Mouse (Mus musculus) limb, embryonic 12.5 days (tissue): ENCODE data around the gene Stk17b. TPM values are rescaled to one million over a fixed set of nuclear protein-coding genes. Genes with fewer than 3 reads are reported as not detected.
"Not testable (repeated sequence)": the region's sequence is repeated elsewhere in the genome, so short reads cannot be mapped to it uniquely, and the experiment has no call there.

Experiments
- ATAC-seq: fragments of 200-750 bp; cut with Nextera tagmentation; 2 replicates; pipeline ENCODE4 v1.8.0; 2017; ENCODE audit warnings: low read depth, moderate TSS enrichment; ENCODE audit not compliant: insufficient number of reproducible peaks, insufficient read depth, low FRiP score, low TSS enrichment
- H3K27ac ChIP-seq: fragments of 300-500 bp; sonication (generic); 2 replicates; pipeline ENCODE4 v1.5.1; 2016; ENCODE audit warnings: mild to moderate bottlenecking, moderate library complexity
- H3K27me3 ChIP-seq: fragments of 300-500 bp; sonication (generic); 2 replicates; pipeline ENCODE4 v1.6.1; 2016; ENCODE audit warnings: mild to moderate bottlenecking, moderate library complexity
- H3K36me3 ChIP-seq: fragments of 300-500 bp; sonication (generic); 2 replicates; pipeline ENCODE4 v1.6.1; 2016; ENCODE audit warnings: mild to moderate bottlenecking, moderate library complexity
- H3K4me1 ChIP-seq: fragments of 300-500 bp; sonication (generic); replicated peaks from 2 replicates; pipeline ENCODE4 v1.6.1; 2016
- H3K4me2 ChIP-seq: fragments of 300-500 bp; sonication (generic); 2 replicates; pipeline ENCODE4 v1.6.1; 2016; ENCODE audit warnings: mild to moderate bottlenecking, moderate library complexity
- H3K4me3 ChIP-seq: fragments of 300-500 bp; sonication (generic); replicated peaks from 2 replicates; pipeline ENCODE4 v1.5.1; 2016; ENCODE audit warnings: mild to moderate bottlenecking
- H3K9ac ChIP-seq: fragments of 300-500 bp; sonication (generic); replicated peaks from 2 replicates; pipeline ENCODE4 v1.6.1; 2016; ENCODE audit warnings: mild to moderate bottlenecking, moderate library complexity
- H3K9me3 ChIP-seq: fragments of 300-500 bp; sonication (generic); 2 replicates; pipeline ENCODE4 v1.6.1; 2016; ENCODE audit warnings: mild to moderate bottlenecking, moderate library complexity
- WGBS: fragments of 180-500 bp; shearing (Covaris S2); methylation state at CpG from one replicate; pipeline ENCODE4 v1.1.7; 2016; 5-methylcytosine and 5-hydroxymethylcytosine counted together
- polyA plus RNA-seq: library from polyadenylated mRNA; unstranded; fragments of >200 nt; fragmentation: Nextera tagmentation; extraction: Ambion mirVana; gene quantifications from 2 replicates; pipeline ENCODE4 v1.2.1, GENCODE M21; 2016

Gene Stk17b
- polyA plus RNA-seq, 1 experiment from 2014 or later, result 11.3 TPM

DNA sequence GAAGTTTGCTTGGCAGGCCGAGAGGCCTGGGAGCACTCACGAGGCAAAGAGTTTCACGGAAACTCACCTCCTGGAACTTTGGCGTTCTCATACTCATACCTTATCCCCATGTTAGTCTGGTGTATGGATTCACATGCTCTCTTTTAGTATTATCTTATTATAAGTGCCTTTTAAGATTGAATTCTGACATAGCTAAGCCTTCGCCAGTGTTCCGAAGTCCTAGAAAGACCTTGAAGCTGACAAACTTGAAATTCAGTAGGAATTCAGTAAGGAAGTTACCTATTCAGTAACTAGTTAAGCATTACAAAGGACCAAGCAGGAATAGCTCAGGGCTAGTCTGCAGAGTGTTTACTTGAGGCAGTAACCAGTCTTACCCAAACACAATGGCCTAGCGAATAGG, 34.3 kb downstream of the Stk17b start:
- H3K4me3 ChIP-seq, H3K4me1 ChIP-seq, H3K9ac ChIP-seq, ATAC-seq, H3K9me3 ChIP-seq, H3K27me3 ChIP-seq, H3K4me2 ChIP-seq, H3K36me3 ChIP-seq, H3K27ac ChIP-seq: not testable (repeated sequence)
- 85% methylated on average over 7 of the region's 7 CpGs for WGBS

DNA sequence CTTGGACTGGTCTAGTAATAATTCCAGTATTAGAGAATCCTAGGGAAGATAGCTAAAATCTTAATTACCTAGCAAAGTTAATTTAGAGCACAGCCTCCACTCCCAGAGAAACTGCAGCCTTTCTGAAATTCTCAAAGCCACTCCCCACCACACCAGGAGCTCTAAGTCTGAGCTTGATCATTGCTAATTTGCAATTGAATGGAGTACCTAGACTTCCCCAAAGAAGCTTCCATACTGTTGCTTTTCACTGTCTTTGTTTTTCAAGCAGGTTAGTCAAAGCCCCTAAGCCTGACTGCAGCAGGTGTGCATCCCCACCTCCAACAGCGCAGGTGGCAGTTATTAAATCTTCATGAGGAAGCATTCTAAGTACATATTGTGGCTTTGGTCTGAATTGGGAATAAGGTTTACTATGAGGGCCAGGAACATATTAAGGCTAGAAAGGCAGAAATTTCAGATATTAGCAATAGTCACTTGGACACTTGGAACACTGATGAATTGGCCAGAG, 35.1 kb downstream of the Stk17b start:
- H3K27me3 ChIP-seq, H3K4me2 ChIP-seq, H3K36me3 ChIP-seq, H3K4me1 ChIP-seq, H3K4me3 ChIP-seq, H3K27ac ChIP-seq, H3K9ac ChIP-seq, H3K9me3 ChIP-seq, ATAC-seq: not testable (repeated sequence)
- WGBS, result 64% methylated on average over 1 of the region's 1 CpGs

DNA sequence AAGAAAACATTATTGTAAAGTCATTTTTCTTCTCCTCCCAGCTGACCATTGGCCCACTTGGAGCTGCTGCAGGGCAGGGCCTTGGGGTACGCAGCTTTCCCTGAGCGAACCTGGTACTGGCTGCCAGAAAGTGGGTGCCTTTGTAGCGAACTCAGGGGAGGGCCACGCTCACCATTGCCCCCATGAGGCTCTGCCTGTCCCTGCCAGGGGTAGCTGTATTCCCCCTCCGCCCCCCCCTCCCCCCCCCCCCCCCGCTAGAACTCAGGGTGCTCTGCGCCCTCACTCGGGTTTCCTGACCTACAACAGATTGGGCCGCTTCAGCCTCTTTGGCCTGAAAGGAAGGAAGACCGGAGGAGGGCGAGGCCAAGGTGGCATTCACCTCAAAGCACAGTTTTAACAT, 36.5 kb downstream of the Stk17b start:
- no peak overlapping the region for H3K4me2 ChIP-seq
- H3K9me3 ChIP-seq, result no peaks in the 10 kb centered on the region
- ATAC-seq, result no peak
- H3K9ac ChIP-seq, result no peak overlapping the region
- 0 out of 2 replicates have a peak, but pooled peaks cover 4% of the 10 kb centered on the region for H3K4me1 ChIP-seq
- H3K36me3 ChIP-seq, result no peaks in the 10 kb centered on the region
- H3K27me3 ChIP-seq, result no peaks in the 10 kb centered on the region
- 45% methylated on average over 7 of the region's 11 CpGs for WGBS
- no peak overlapping the region for H3K4me3 ChIP-seq
- no peak overlapping the region for H3K27ac ChIP-seq

DNA sequence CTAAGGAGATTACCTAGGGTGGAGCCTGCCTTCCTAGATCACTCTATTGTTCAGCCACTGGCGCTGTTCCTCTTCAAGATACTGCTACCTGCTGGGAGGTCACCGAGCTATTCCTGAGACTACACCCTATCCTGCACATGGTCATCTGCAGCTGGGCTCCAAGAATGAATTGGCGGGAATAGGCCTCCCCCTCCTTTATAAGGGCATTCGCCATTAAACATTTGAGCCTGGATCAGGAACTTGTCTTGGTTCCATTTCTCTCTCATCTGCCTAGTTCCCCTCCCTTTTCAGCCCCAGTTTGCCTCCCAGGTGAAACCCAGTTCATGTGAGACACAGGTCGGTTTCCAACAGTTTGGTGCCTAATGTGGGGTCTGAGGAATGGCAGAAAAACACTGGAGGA, 39.0 kb downstream of the Stk17b start:
- no peak overlapping the region for H3K4me2 ChIP-seq
- H3K9me3 ChIP-seq, result no peaks in the 10 kb centered on the region
- ATAC-seq, result no peak
- H3K4me3 ChIP-seq, result no peak overlapping the region
- no peaks in the 10 kb centered on the region for H3K27me3 ChIP-seq
- H3K36me3 ChIP-seq, result no peaks in the 10 kb centered on the region
- no peak overlapping the region for H3K27ac ChIP-seq
- no peak overlapping the region for H3K9ac ChIP-seq
- WGBS, result 83% methylated on average over 5 of the region's 5 CpGs
- 0 out of 2 replicates have a peak, but pooled peaks cover 4% of the 10 kb centered on the region for H3K4me1 ChIP-seq

DNA sequence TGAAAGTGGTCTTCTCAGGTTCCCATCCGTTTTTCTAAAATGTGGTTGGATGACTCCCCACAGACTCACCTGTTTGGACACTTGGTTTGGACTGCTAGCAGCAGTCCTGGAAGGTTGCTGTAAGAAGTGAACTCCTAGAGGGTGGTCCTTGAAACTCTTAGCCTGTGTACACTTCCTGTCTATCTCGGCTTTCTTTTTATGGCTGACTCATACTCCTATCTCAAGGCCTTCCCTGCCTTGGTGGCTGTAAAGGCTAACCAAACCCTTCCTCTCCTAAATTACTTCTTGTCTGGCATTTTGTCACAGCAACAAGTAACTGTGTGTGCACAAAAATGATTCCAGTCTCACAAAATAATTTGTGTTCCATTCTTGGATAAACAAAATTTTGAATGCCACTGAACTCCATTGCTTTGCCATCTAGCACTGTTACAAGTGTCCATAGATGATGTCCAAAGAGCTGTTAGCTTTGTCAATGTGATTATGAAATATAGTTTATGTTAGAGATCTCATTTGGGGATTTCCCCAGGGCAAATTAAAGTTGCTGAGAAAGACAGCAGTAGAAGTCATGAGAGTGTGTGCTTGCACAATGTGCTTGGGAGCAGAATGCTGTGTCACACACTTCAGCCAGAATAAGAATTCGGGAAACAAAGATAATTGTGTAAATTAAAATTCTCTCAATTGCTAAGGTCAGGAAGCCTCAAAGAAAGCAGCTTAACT, 43.1 kb downstream of the Stk17b start:
- no peak overlapping the region for H3K27ac ChIP-seq
- H3K4me1 ChIP-seq, result no peaks in the 10 kb centered on the region
- no peak overlapping the region for H3K4me2 ChIP-seq
- no peak overlapping the region for H3K9ac ChIP-seq
- no peaks in the 10 kb centered on the region for H3K27me3 ChIP-seq
- WGBS, result 86% methylated on average over 3 of the region's 3 CpGs
- no peaks in the 10 kb centered on the region for H3K9me3 ChIP-seq
- ATAC-seq, result no peak
- H3K4me3 ChIP-seq, result no peak overlapping the region
- H3K36me3 ChIP-seq, result no peaks in the 10 kb centered on the region

DNA sequence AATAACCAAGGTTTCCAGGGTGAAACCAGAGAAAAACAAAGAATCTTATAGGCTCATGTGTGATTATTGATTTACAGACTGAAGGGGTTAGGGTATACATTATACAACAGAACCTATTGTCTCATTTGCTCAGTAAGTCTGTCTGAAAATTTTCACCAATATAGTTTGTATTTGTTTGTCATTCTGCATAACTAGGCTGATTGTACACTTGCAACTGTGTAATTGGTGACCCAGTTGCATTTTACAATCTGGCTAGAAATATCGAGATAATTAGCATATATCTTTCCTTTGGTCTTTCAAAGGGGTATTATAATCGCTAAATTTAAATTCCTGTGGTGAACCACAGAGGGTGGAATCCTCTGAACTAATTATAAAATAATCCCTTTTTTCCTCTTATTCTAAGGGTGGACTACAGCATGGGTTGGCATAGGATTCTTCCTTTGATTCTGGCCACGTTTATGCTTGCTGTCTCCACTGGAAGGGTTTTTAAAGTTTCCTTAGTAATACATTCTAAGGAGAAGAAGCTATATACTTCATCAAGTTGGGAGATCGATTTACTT, 44.2 kb downstream of the Stk17b start:
- Histone ChIP-seq H3K9ac (no peak overlapping the region), H3K4me2 (no peak overlapping the region), H3K4me3 (no peak overlapping the region), H3K27me3 (no peaks in the 10 kb centered on the region), H3K27ac (no peak overlapping the region), H3K9me3 (no peaks in the 10 kb centered on the region), H3K36me3 (no peaks in the 10 kb centered on the region), H3K4me1 (no peaks in the 10 kb centered on the region)
- no peak for ATAC-seq
- WGBS, result 74% methylated on average over 4 of the region's 4 CpGs

DNA sequence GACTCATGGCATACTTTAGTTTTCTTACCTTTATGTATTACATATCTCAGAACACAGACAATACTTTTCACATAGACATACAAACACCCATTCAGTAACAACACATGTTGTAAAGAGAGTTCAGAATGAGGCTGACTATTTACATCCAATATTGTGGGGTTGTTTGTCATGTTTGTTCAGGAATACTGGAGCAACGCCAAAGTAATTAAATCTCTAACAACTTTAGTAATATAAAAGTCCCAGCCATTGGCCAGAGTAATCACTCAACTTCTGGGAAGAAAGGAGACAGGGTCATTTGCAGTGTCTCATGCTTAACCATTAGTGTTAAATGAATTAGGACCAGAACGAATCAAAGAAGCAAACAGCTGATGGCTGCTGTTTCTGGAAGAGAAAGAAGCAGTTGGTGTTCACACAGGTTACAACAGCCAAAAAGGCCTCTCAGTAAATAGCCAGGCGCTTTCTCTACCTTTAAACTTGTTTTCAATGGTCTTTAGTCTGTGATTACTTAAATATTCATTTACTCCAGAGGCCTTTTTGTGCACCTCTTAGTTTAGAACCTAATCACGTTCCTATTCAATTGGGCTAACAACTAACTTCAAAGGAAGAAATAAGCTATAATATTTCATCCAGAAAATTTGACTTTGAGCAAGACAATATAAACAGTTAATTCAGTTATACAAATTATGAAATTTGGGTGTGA, 44.8 kb downstream of the Stk17b start:
- not testable (repeated sequence) for H3K4me2 ChIP-seq, H3K9ac ChIP-seq, ATAC-seq, H3K27me3 ChIP-seq, H3K27ac ChIP-seq, H3K36me3 ChIP-seq, H3K4me1 ChIP-seq, H3K4me3 ChIP-seq, H3K9me3 ChIP-seq
- 52% methylated on average over 3 of the region's 4 CpGs for WGBS

DNA sequence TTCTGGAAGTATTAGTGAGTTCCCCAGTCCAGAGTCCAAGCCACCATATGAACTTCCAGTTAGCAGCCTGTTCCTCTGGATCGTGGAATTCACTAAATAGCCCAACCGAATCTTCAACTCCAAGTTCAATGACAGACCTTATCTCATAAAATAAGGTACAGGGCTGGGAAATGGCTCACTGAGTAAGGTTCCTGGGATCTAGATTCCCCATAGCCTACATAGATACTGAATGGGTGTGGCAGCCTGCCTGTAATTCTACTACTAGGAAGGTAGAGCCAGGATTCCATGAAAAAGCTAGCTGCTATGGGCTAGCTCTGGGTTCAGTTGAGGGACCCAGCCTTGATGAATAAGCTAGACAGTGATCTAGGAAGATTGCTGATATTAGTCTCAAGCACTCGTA, 48.4 kb downstream of the Stk17b start:
- 93% methylated on average over 3 of the region's 3 CpGs for WGBS
- no peak overlapping the region for H3K27ac ChIP-seq
- ATAC-seq, result no peak

DNA sequence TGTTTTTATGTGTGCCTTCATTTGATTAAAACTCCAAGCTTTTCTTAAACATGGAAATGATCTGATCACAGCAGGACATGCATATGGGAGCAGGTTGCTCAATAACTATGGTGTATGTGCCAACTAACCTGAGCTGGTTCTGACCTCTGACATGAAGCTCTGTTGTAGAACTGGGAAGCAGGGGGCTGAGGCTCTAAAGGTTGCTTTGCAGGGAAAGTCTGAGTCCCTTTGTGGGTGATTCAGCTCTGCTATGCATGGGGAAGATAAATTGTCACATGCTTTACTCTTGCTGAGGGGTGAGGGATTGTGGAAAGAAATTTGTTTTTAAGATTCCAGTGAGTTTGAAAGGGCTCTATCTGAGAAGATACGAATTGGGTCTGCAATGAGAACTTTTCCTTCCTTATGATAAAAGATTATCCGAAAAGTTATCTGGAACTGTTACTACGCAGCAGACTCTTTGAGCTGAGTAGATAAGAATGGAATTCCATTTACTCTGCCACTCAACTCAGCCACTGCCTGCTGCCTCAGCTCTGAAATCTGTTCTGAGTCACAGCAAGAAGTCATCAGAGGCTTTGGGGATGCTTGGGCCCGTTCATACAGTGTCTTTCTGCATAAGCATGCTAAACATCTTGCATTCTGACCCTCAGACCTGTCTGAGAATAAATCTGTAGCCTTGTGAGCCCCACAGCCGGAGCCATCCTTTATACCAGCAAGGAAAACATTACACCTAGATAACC, 56.4 kb downstream of the Stk17b start:
- H3K27me3 ChIP-seq, result no peaks in the 10 kb centered on the region
- no peak overlapping the region for H3K9ac ChIP-seq
- H3K9me3 ChIP-seq, result no peaks in the 10 kb centered on the region
- H3K36me3 ChIP-seq, result no peaks in the 10 kb centered on the region
- no peak for ATAC-seq
- no peak overlapping the region for H3K4me3 ChIP-seq
- WGBS, result 79% methylated on average over 5 of the region's 5 CpGs
- H3K27ac ChIP-seq, result no peak overlapping the region
- no peak overlapping the region for H3K4me2 ChIP-seq
- H3K4me1 ChIP-seq, result no peaks in the 10 kb centered on the region

More for the DNA sequence above, 48.4 kb downstream of the Stk17b start:
- H3K36me3 ChIP-seq, result no peaks in the 10 kb centered on the region
- no peaks in the 10 kb centered on the region for H3K27me3 ChIP-seq
- no peak overlapping the region for H3K4me2 ChIP-seq
- H3K9me3 ChIP-seq, result no peaks in the 10 kb centered on the region
- no peak overlapping the region for H3K4me3 ChIP-seq
- H3K4me1 ChIP-seq, result no peaks in the 10 kb centered on the region
- H3K9ac ChIP-seq, result no peak overlapping the region

DNA sequence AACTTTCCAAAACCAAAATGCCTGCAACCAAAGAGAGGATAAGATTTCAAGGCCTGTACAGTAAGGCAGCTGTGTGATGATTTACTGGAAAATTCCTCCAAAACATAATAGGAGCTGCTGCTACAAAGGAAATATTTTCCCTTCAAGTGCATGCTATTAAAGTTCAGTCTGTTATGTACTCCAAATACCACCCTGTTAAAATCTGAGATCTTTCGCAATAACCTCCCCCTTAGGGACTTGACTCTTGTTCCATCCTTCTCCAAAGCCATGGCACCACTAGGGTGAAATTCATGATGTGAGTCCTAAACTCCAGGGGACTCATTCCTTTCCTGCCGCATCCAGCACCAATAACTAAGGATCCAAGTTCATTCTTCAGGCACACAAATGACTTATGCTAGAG, 58.1 kb downstream of the Stk17b start:
- no peaks in the 10 kb centered on the region for H3K36me3 ChIP-seq
- no peak overlapping the region for H3K4me3 ChIP-seq
- ATAC-seq, result no peak
- no peaks in the 10 kb centered on the region for H3K9me3 ChIP-seq
- 84% methylated on average over 2 of the region's 2 CpGs for WGBS
- no peak overlapping the region for H3K9ac ChIP-seq
- H3K4me1 ChIP-seq, result no peaks in the 10 kb centered on the region
- H3K4me2 ChIP-seq, result no peak overlapping the region
- no peaks in the 10 kb centered on the region for H3K27me3 ChIP-seq
- no peak overlapping the region for H3K27ac ChIP-seq

DNA sequence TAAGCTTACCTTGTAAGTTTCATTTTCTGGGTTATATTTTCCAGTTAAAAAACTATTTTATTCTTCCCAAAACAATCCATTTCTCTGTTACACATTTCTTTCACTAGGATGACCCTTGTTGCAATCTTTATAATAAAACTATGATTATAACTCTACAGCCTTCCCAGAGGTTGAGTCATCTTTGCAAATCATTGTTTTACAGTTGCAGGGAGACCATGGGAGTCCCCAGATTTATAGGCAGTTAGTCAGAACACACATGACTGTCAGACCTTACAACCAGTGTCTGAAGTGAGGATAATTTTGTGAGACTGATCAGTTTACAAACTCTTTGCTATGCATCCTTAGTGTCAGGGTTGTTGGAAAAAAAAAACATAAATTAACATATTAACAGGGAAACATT, 63.7 kb downstream of the Stk17b start:
- no peak overlapping the region for H3K4me3 ChIP-seq
- H3K27ac ChIP-seq, result no peak overlapping the region
- no peaks in the 10 kb centered on the region for H3K9me3 ChIP-seq
- H3K4me2 ChIP-seq, result no peak overlapping the region
- H3K4me1 ChIP-seq, result no peaks in the 10 kb centered on the region
- no peak overlapping the region for H3K9ac ChIP-seq
- ATAC-seq, result no peak
- H3K27me3 ChIP-seq, result no peaks in the 10 kb centered on the region
- no peaks in the 10 kb centered on the region for H3K36me3 ChIP-seq
